Mouse (Mus musculus) cerebellum, adult 11 months (tissue): Measurements from ENCODE around the gene Ahcyl2.
"Not testable (repeated sequence)": the region's sequence is repeated elsewhere in the genome, so short reads cannot be mapped to it uniquely, and the experiment has no call there.

ENCODE experiments used
- DNase-seq: peaks from one replicate; pipeline ENCODE4 v3.0.0; 2022

The Ahcyl2 gene

GRCm38 (mm10) chr6:29767813-29768660 is at the start of gene Ahcyl2:
TSS of gene Ahcyl2 (plus strand) at chr6:29768011.
- DNase-seq = peak; percentile 95

- DNase-seq = peak; percentile 71
These were observed 48.9 kb upstream of the Ahcyl2 start for GRCm38 (mm10) chr6:29718894-29719329.

GRCm38 (mm10) chr6:29721890-29722289 is 45.9 kb upstream of the Ahcyl2 start:
- no peak for DNase-seq

GRCm38 (mm10) chr6:29726576-29727200 is 41.1 kb upstream of the Ahcyl2 start:
- no peak for DNase-seq

GRCm38 (mm10) chr6:29728035-29728434 is 39.8 kb upstream of the Ahcyl2 start:
- DNase-seq = no peak

DNA sequence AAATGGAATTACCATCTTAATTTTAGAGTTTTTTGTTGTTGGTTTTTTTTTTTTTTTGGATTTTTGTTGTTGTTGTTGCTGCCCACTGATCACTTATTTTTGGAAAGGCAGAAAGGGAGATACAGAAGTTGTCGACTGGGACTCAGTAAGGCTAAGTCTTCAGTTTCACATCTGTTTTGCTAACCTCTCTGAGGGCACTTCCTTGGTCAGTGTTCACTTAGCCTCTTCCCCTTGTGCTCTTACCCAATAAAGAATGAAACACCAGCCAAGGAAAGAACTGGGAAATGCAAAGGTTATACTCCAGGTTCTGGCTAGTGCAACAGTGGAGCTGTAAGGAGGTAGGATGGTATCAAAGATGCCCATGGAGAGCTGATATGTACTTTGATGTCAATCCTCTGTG is 38.3 kb upstream of the Ahcyl2 start:
- no peak for DNase-seq

DNA sequence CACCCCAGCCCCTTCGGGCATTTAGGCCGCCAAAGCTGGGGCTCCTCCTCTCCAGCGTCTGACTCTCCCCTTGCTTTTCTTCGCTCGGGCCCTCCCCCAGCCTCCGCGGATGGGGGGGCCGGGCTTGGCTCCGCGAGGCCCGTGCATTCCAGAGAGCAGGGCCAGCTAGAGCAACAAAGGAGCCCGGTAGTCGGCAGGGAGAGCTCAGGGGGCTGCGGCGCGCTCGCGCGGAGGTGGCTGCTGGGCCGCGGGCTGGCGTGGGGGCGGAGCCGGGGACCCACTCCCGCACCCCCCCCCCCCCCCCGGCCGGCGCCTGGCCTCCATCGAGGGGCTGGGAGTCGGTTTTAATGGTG is 32.5 kb upstream of the Ahcyl2 start, which contains the start of gene Smo:
Gene Smo (plus strand): TSS at position 168 of the 353 bp plus-strand sequence.
- no peak for DNase-seq

DNA sequence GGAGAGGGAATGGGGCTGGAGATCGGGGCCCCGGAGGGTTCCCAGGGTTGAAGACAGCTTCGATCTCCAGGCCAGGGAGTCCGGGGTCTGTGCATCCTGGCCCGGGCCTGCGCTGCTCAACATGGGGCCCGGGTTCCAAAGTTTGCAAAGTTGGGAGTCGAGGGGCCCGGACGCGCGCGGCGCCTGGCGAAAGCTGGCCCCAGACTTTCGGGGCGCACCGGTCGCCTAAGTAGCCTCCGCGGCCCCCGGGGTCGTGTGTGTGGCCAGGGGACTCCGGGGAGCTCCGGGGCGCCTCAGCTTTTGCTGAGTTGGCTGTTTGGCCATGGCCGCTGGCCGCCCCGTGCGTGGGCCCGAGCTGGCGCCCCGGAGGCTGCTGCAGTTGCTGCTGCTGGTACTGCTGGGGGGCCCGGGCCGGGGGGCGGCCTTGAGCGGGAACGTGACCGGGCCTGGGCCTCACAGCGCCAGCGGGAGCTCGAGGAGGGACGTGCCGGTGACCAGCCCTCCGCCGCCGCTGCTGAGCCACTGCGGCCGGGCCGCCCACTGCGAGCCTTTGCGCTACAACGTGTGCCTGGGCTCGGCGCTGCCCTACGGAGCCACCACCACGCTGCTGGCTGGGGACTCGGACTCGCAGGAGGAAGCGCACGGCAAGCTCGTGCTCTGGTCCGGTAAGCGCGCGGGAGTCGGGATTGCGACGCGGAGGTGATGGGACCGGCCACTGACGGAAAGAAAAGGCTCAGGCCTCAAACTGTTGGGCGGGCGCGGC is 31.9 kb upstream of the Ahcyl2 start:
- no peak for DNase-seq

DNA sequence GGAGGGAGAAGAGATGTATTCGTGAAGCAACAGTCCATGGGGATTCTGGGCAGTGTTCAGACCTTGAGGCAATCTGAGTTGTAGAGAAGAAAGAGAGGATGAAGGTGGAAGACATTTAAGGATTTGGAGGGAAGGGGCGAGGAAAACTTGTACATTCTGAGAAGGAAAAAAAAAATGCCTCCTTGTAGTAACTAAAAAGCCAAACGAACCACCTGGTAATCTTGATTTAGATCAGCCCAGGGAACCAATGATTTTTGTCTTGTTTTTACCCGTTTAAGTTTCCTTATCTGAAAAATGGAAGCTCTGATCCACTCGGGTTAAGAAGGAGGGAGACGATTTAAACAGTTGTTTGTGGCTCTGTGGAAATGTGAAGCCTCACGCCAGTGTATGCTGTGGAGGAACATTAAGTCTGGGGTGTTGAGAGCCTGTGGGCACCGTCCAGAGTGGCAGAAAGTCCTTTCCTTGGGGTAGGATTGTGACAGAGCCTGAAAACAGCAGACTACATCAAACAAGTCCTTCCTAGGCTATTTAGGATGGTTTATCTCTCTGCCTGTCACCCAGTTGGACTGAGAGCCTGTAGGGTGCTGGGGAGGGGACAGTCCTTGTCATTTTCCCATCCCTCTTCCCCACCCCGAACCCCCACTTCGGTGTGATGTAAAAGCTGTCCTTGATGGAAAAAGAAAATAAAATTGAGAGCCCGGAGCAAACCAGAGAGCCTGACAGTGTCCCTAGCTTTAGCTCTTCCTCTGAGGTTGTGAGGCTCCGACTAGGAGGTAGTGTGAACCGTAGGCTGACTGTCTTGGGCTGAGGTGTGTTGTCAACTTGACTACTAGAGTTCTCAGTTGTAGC is 31.0 kb upstream of the Ahcyl2 start:
- DNase-seq = no peak

- DNase-seq = no peak
These were observed 16.2 kb upstream of the Ahcyl2 start for GRCm38 (mm10) chr6:29751466-29752152.

DNA sequence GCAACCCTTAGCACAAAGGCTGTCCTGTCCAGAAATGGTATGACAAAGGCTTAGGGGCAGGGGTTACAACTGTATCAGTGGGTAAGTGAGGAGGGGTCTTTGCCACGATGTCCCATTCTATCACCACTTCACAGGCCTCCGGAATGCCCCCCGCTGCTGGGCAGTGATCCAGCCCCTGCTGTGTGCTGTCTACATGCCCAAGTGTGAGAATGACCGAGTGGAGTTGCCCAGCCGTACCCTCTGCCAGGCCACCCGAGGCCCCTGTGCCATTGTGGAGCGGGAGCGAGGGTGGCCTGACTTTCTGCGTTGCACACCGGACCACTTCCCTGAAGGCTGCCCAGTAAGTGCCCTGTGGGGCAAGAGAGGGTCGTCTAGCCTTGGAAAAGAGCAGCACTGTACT is 14.5 kb upstream of the Ahcyl2 start:
- no peak for DNase-seq

DNA sequence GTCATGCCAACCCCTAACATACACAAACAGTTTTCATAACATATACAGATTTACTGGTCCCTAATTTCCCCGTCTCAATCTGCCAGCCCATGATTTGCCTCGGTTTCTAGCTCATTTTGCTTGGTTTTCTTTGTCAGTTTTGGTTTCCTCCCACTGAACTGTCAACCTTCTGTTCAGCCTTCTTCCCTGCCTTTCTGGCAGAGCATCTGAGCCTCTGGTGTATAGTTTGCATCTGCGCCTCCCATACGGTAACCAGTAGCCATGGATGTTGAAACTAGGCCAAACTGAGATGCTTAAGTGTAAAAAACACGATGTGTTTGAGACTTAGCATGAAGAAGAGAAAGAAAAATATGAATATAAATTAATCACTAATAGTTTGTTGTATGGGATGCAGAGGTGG is 11.8 kb upstream of the Ahcyl2 start:
- DNase-seq = no peak

DNA sequence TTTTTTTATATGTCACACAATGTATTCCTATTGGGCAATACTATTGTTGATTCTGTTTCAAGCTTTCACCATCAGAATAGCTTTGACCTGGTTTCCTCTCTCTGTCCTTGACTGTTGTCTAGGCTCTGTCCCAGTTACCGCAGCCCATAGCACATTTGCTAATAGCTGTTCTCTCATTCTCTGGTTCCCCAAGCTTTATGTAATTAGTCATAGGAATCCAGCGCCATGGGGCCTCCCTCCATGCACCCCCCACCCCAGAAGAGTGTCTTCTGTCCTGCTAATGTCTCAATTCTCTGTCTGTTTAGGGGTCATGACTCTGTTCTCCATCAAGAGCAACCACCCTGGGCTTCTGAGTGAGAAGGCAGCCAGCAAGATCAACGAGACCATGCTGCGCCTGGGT is 11.3 kb upstream of the Ahcyl2 start:
- no peak for DNase-seq

DNA sequence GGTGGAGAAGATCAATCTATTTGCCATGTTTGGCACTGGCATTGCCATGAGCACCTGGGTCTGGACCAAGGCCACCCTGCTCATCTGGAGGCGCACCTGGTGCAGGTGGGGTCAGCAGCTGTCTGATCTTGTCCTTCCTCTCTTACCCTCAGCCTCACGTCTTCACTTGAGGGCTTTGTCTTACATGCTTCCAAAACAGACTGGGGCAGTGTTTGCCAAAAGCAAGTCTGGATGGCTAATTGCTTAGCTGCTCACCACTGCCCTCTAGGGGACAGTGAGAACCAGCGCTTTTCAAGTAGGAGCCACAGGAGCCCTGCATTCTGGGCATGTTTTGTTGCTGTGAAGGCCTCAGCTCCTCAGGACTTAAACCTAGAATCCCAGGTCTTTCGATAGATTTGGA is 9.4 kb upstream of the Ahcyl2 start:
- peak; percentile 76 for DNase-seq

DNA sequence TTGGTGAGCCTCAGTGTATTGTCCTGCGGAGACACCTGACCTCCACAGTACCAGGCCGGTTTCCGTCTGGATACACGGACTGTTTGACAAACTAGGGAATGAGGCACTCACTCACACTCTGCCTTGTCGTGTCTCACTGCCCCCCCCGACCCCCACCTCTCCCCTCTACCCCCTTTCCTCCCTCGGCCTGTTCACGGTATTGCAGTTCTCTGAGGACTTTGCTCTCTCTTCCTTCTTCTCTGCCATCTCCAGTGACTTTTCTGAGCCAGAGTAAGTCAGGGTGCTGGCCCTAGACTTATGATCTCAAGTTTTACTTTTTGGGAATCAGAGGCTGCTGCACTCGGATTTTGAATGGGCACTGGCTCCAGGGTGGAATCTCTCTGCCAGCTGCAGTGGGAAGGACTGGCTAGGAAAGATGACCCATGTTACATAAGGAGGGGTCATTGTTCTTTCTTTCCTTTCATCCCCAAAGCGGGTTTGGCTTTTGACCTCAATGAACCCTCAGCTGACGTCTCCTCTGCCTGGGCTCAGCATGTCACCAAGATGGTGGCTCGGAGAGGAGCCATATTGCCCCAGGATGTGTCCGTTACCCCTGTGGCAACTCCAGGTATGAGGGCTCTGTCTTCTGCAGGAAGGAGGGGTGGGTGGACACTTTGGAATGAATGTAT is 8.7 kb upstream of the Ahcyl2 start:
- DNase-seq = no peak

DNA sequence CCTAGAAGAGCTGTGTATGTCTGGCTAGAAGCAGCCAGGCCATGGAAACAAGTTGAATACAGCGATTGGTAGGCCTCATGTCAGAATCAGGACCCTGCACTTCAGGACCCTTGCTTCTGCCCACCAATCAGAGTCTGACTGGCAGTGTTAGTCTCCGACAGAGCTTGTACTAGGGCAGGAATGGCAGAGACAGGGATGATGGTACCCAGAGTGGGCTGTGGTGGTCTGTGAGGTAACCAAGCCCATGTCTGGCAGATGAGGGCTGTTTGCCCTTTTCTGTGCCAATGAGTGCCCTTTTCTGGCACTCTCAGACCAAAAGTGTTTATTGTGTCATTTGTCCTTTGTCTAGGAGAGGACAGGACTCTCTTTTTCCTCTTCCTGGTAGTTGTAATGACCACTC is 7.4 kb upstream of the Ahcyl2 start:
- not testable (repeated sequence) for DNase-seq

- no peak for DNase-seq
These were observed 6.5 kb upstream of the Ahcyl2 start for GRCm38 (mm10) chr6:29761282-29761681.

- DNase-seq = no peak
These were observed 5.3 kb upstream of the Ahcyl2 start for GRCm38 (mm10) chr6:29762524-29762923.

- DNase-seq = no peak
These were observed 937 bp upstream of the Ahcyl2 start for GRCm38 (mm10) chr6:29766874-29767273.

GRCm38 (mm10) chr6:29768791-29769441 is 1.1 kb downstream of the Ahcyl2 start:
- DNase-seq = no peak
